ENCODE assay signal across 8 mouse cellular contexts in the genomic region with DNA sequence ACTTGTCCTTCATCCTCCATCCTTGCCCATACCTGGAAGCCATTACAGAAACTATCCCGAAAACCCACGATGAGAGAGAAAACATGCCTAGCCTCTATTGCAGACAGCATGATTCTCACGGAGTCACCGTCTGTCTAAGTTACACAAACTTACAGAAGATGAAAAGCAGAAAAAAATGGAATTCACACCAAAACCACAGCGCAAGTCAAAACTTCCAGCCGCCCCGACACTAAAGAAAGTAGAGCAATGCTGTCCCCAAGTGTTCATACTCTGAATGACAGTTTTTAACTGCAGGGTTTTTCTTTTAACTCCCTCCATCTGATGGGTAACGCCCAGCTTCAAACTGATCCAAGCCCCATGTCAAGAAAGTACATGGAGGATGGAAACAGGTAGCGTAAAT. TPM values are rescaled to one million over a fixed set of nuclear protein-coding genes. Genes with fewer than 3 reads are reported as not detected.
DNase-seq lines count a peak whose midpoint lies in the region; ATAC-seq and TF ChIP-seq lines count a peak whose summit lies in the region.

No protein-coding gene starts in this region.

- no peaks in the 10 kb centered on the region for H3K36me3 ChIP-seq in G1E (replicated peaks)
- no peaks in the 10 kb centered on the region for H3K36me3 ChIP-seq in midbrain, postnatal 0 days (ENCODE audit: insufficient read depth, low read length)

- no peaks in the 10 kb centered on the region for H3K9me3 ChIP-seq in G1E (replicated peaks)
- no peaks in the 10 kb centered on the region for H3K9me3 ChIP-seq in midbrain, postnatal 0 days (ENCODE audit: low read length)

- H3K27ac ChIP-seq in midbrain, postnatal 0 days (ENCODE audit: low read depth, low read length), result no peak overlapping the region

- no peak for ATAC-seq in G1E (ENCODE audit: extremely low read depth, insufficient number of reproducible peaks, low FRiP score, poor library complexity, severe bottlenecking)
- ATAC-seq in granulocyte monocyte progenitor cell, adult 5-6 weeks (replicated peaks; ENCODE audit: poor library complexity, severe bottlenecking), result peak; percentile 73
- ATAC-seq in midbrain, postnatal 0 days (ENCODE audit: low FRiP score), result no peak

- H3K4me1 ChIP-seq in G1E (ENCODE audit: insufficient read depth, low read depth, low read length), result no peaks in the 10 kb centered on the region
- no peaks in the 10 kb centered on the region for H3K4me1 ChIP-seq in midbrain, postnatal 0 days (ENCODE audit: insufficient read depth, low read length)

- no peaks in the 10 kb centered on the region for H3K27me3 ChIP-seq in G1E (ENCODE audit: insufficient read depth, low read length)
- H3K27me3 ChIP-seq in midbrain, postnatal 0 days (ENCODE audit: insufficient read depth, low read length), result no peaks in the 10 kb centered on the region

- WGBS in midbrain, postnatal 0 days, result 21% methylated on average over 9 of the region's 9 CpGs

- H3K9ac ChIP-seq in midbrain, postnatal 0 days (replicated peaks; ENCODE audit: low read length, poor library complexity, severe bottlenecking), result no peak overlapping the region

- H3K4me3 ChIP-seq in G1E (ENCODE audit: low read depth, low read length), result no peak overlapping the region
- H3K4me3 ChIP-seq in midbrain, postnatal 0 days (ENCODE audit: low read depth, low read length), result no peak overlapping the region

- peak; percentile 42 for DNase-seq in left cerebral cortex, adult 11 months (ENCODE audit: low spot score)
- DNase-seq in left cerebral cortex, adult 8-10 months (ENCODE audit: low spot score in 2 of 2), result no peak
- DNase-seq in G1E (ENCODE audit: low spot score), result no peak
- peak; percentile 54 for DNase-seq in cerebellum, adult 8-10 months
- peak; percentile 62 to 73 for DNase-seq in layer of hippocampus, postnatal 10 days (ENCODE audit: low spot score in 2 of 2)
- DNase-seq in midbrain, postnatal 0 days (ENCODE audit: low spot score), result peak; percentile 80
- DNase-seq in thymus, postnatal 4 days, result peak; percentile 61

- peak; percentile 4; the same call in 1 of the 2 replicates for TF ChIP-seq CTCF in G1E (IDR thresholded peaks at IDR 0.05; ENCODE audit: low read depth, low read length)
- TF ChIP-seq CTCF in midbrain, postnatal 0 days (IDR thresholded peaks at IDR 0.05), result peak; percentile 89

- H3K4me2 ChIP-seq in midbrain, postnatal 0 days (ENCODE audit: low read depth, low read length, poor library complexity, severe bottlenecking), result no peak overlapping the region

RNA-seq across cellular contexts. Expression of a gene that starts 39.6 kb away (rescaled TPM):
- 10 to 100 TPM; 42.7 to 55.3 (median 49.4) TPM for total RNA-seq in left cerebral cortex, adult 8-10 months (2022)
- total RNA-seq in G1E (2014; fragmentation: Nextera tagmentation) (52.0 and 58.2 TPM in 2 replicates), G1E (2017) (54.7 and 59.5 TPM in 2 replicates)
- 23.3 and 24.6 TPM in 2 replicates for polyA plus RNA-seq in G1E (2012)
- 276 and 347 TPM in 2 replicates for total RNA-seq in granulocyte monocyte progenitor cell, adult 5-6 weeks (2014; fragmentation: Nextera tagmentation)
- 156 and 169 TPM in 2 replicates for total RNA-seq in granulocyte monocyte progenitor cell, adult 5-6 weeks (2017)
- 10 to 100 TPM; 47.0 to 47.1 TPM for total RNA-seq in layer of hippocampus, postnatal 10 days (2021)
- 65.2 and 79.8 TPM in 2 replicates for total RNA-seq in midbrain, postnatal 0 days (2014; rRNA removed)
- 102 and 105 TPM in 2 replicates for polyA plus RNA-seq in midbrain, postnatal 0 days (2015; fragmentation: Nextera tagmentation; extraction: Ambion mirVana)

Comparison
In these comparisons a context has a peak if more than half of its experiments do, and no peak if none do; other contexts are left out.
1. DNase-seq: peak in left cerebral cortex, adult 11 months (single experiment), cerebellum, adult 8-10 months (single experiment), layer of hippocampus, postnatal 10 days (2 of 2), midbrain, postnatal 0 days (single experiment) and thymus, postnatal 4 days (single experiment); none in left cerebral cortex, adult 8-10 months (0 of 2) and G1E (single experiment).